Mouse (Mus musculus): Measurements from ENCODE around the gene Thra.

DNA sequence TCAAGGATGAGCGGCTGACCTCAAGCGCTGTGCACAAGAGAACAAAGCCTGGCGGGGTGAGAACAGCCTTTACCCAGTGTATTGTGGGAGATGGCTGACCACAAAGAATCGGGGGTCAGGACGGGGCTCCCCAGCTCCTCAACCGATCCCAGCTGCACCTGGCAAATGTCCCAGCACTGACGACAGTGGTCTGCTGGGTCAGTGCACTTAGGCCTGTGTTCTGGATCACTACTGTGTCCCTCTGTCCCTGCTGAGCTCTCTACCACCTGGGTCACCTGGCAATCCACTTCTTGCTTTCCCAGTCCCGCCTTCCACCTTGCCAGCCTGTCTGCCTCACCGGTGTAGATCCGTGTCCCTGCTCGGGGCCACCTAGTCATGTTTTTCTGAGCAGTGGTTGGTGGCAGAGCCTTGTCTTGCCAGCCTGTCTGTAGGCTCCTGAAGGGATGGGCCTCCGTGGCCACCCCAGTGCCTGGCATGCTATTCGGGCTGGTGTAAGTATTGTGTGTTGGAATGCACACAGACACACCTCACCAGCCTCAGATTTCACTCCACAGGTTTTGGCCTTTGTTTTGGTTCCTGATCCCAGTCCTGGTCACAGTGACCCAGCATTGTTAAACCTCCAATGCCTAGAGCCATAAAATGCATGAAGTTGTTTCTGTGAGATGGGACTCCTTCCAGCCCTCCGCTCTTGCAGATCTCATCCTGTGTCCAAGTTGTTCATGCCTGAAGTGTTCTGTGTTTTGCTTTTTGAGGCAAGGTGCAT lies 43.8 kb upstream of the Thra start:
- TF ChIP-seq CTCF (IDR thresholded peaks at IDR 0.05; ENCODE audit: extremely low read depth, insufficient read length, insufficient replicate concordance, low read depth, low read length) (no peak), POLR2A (IDR thresholded peaks at IDR 0.05; ENCODE audit: low read depth, low read length) (no peak)

Data from small intestine, adult 2 months (tissue).